Mouse (Mus musculus): ENCODE measurements at regions not wholly inside any gene's neighbourhood (a gene's known extent, or its start where the extent isn't known, plus 50 kb on each side); places are given as distances from the start of the nearest gene placed in this dataset.

DNA sequence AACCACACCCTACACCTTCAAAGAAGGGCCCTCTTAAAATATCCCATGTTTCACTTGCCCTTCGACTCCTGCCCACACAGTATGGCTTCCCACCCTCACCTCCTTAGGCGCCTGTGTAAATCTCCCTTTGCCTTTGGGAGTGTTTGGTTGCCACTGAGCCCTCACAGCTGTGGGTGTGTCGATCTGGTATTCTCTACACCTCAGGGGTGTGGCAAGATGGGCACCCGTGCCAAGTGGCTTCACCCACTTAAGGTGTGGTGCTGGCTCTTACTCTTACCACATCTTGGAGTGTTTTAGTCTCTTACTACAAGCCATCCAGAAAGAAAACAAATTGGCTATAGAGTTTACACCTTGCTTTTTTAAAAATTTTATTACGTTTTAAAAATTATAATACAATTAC lies 205.3 kb upstream of the Prdm1 start:
- no peak for TF ChIP-seq POLR2A (IDR thresholded peaks at IDR 0.05; ENCODE audit: insufficient read depth, low read depth, low read length)
- TF ChIP-seq CTCF (IDR thresholded peaks at IDR 0.05; ENCODE audit: insufficient read depth, low read depth, low read length): no peak
